Mouse (Mus musculus) hindbrain, embryonic 14.5 days (tissue): Measurements from ENCODE around the gene Olfr1028. TPM values are rescaled to one million over a fixed set of nuclear protein-coding genes. Genes with fewer than 3 reads are reported as not detected.

Source experiments
- polyA plus RNA-seq: library from polyadenylated mRNA; unstranded; fragments of >200 nt; fragmentation: Nextera tagmentation; extraction: Ambion mirVana; gene quantifications from 2 replicates; pipeline ENCODE4 v1.2.1, GENCODE M21; 2014

Olfr1028 gene
- polyA plus RNA-seq, 1 experiment from 2014 or later, result not detected

Other genes with a start within 250 kb of the Olfr1028 start
- gene Olfr1009, start 235.0 kb upstream of the Olfr1028 start, polyA plus RNA-seq, result not detected in 2 replicates
- gene Olfr1012, start 187.7 kb upstream of the Olfr1028 start, polyA plus RNA-seq, result not detected in 2 replicates
- gene Olfr1013, start 183.3 kb upstream of the Olfr1028 start, polyA plus RNA-seq, result not detected in 2 replicates
- not detected in 2 replicates for gene Olfr1014, start 177.7 kb upstream of the Olfr1028 start, polyA plus RNA-seq
- gene Olfr1015, start 168.4 kb upstream of the Olfr1028 start, polyA plus RNA-seq, result not detected in 2 replicates
- gene Olfr1016, start 147.9 kb upstream of the Olfr1028 start, polyA plus RNA-seq, result not detected in 2 replicates
- gene Olfr1018, start 132.0 kb upstream of the Olfr1028 start, polyA plus RNA-seq, result not detected in 2 replicates
- not detected in 2 replicates for gene Olfr1019, start 105.0 kb upstream of the Olfr1028 start, polyA plus RNA-seq
- gene Olfr1020, start 103.4 kb upstream of the Olfr1028 start, polyA plus RNA-seq, result not detected in 2 replicates
- not detected in 2 replicates for gene Olfr1022, start 81.8 kb upstream of the Olfr1028 start, polyA plus RNA-seq
- not detected in 2 replicates for gene Olfr1023, start 64.8 kb upstream of the Olfr1028 start, polyA plus RNA-seq
- gene Olfr1024, start 45.4 kb upstream of the Olfr1028 start, polyA plus RNA-seq, result not detected in 2 replicates
- not detected in 2 replicates for gene Olfr1025-ps1, start 35.2 kb upstream of the Olfr1028 start, polyA plus RNA-seq
- gene Olfr1026, start 28.9 kb upstream of the Olfr1028 start, polyA plus RNA-seq, result not detected in 2 replicates
- not detected in 2 replicates for gene Olfr1029, start 23.5 kb downstream of the Olfr1028 start, polyA plus RNA-seq
- not detected in 2 replicates for gene Olfr1030, start 28.8 kb downstream of the Olfr1028 start, polyA plus RNA-seq
- not detected in 2 replicates for gene Olfr1031, start 39.9 kb downstream of the Olfr1028 start, polyA plus RNA-seq
- gene Olfr1032, start 55.1 kb downstream of the Olfr1028 start, polyA plus RNA-seq, result not detected in 2 replicates
- 0.22 TPM in 1 of 2 replicates, not detected in the other for gene Olfr1033, start 70.2 kb downstream of the Olfr1028 start, polyA plus RNA-seq
- not detected in 2 replicates for gene Olfr1034, start 95.4 kb downstream of the Olfr1028 start, polyA plus RNA-seq
- gene Olfr1036, start 123.6 kb downstream of the Olfr1028 start, polyA plus RNA-seq, result not detected in 2 replicates
- not detected in 2 replicates for gene Olfr1037, start 136.9 kb downstream of the Olfr1028 start, polyA plus RNA-seq
- not detected in 2 replicates for gene Olfr1039, start 185.5 kb downstream of the Olfr1028 start, polyA plus RNA-seq
- not detected in 2 replicates for gene Olfr1040, start 196.3 kb downstream of the Olfr1028 start, polyA plus RNA-seq
- not detected in 2 replicates for gene Olfr1042, start 211.4 kb downstream of the Olfr1028 start, polyA plus RNA-seq
- gene Olfr1043, start 217.1 kb downstream of the Olfr1028 start, polyA plus RNA-seq, result not detected in 2 replicates
- gene Olfr1044, start 227.4 kb downstream of the Olfr1028 start, polyA plus RNA-seq, result not detected in 2 replicates
- gene Olfr52, start 235.2 kb downstream of the Olfr1028 start, polyA plus RNA-seq, result not detected in 2 replicates